Mouse (Mus musculus): ENCODE results near the gene Gm5089.

GRCm38 (mm10) chr14:122412841-122413541 is 37.9 kb downstream of the Gm5089 start:
- TF ChIP-seq CTCF (IDR thresholded peaks at IDR 0.05; ENCODE audit: control insufficient read depth, insufficient read depth, insufficient replicate concordance, low read depth, low read length) (no peak), POLR2A (IDR thresholded peaks at IDR 0.05; ENCODE audit: control insufficient read depth, low read depth, low read length) (no peak)
